In the genomic region with DNA sequence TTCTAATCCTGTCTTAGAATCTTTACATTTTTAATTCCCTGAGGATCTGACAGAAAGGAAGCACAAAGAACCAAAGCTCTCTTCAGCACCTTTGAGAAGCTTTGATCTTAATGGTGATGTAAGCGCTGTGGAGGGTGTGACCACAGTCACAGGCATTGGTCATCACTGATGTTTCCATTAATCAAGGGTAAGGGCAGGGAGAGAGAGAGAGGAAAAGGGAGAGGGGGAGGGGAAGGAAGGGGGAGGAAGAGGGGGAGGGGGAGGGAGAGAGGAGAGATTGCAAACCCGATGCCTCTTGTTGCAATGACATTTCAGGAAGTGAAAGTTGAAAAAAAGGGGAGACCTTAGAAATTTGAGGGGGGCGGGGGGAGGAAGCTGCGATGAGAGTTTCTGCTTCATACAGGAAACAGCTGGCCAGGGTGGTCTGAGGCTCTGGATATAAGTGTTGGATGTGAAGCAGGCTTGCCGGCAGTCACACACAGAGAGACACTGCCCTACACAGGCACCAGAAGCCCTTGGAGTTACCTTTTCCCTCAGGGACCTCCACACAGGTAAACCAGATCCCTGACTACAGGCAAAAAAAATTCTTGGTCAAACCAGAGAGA, we compare ENCODE assay signal across 12 mouse cellular contexts. TPM values are rescaled to one million over a fixed set of nuclear protein-coding genes. Genes with fewer than 3 reads are reported as not detected.
DNase-seq lines count a peak whose midpoint lies in the region; ATAC-seq and TF ChIP-seq lines count a peak whose summit lies in the region.
"Had no signal": no experiment of that assay in that cellular context is flagged by ENCODE, and none has a peak within 500 bp of the region (broad histone marks: within the 10 kb centered on the region; RNA-seq: fewer than 3 reads in every experiment).

No protein-coding gene starts in this region.

- no peak overlapping the region for H3K27ac ChIP-seq in kidney, embryonic 16.5 days (ENCODE audit: low read length)
- peak overlapping the region; percentile 10 for H3K27ac ChIP-seq in bone marrow, adult 2 months (ENCODE audit: control insufficient read depth, insufficient read depth, low read depth, low read length, poor library complexity)
- no peak overlapping the region for H3K27ac ChIP-seq in liver, embryonic 11.5 days (ENCODE audit: low read depth, low read length)
- H3K27ac ChIP-seq: gastrocnemius, adult 2 months; hindbrain, embryonic 12.5 days had no signal

- TF ChIP-seq POLR2A in bone marrow, adult 2 months (IDR thresholded peaks at IDR 0.05; ENCODE audit: borderline replicate concordance, control insufficient read depth, low read depth, low read length), result no peak

- TF ChIP-seq CTCF in bone marrow, adult 2 months (IDR thresholded peaks at IDR 0.05; ENCODE audit: control insufficient read depth, insufficient read depth, low read length), result no peak

- H3K36me3 ChIP-seq in kidney, embryonic 16.5 days (ENCODE audit: insufficient read depth, low read length), result no peaks in the 10 kb centered on the region
- H3K36me3 ChIP-seq in liver, embryonic 11.5 days (ENCODE audit: control insufficient read depth, insufficient read depth, low read length), result no peaks in the 10 kb centered on the region
- H3K36me3 ChIP-seq: hindbrain, embryonic 12.5 days had no signal

- no peak overlapping the region for H3K9ac ChIP-seq in kidney, embryonic 16.5 days (replicated peaks; ENCODE audit: low read length)
- H3K9ac ChIP-seq in liver, embryonic 11.5 days (ENCODE audit: low read depth, low read length), result no peak overlapping the region
- H3K9ac ChIP-seq: hindbrain, embryonic 12.5 days had no signal

- no peak for DNase-seq in kidney, adult 18-20 months
- peak; percentile 53 for DNase-seq in liver, embryonic 11.5 days (ENCODE audit: low spot score)
- DNase-seq in thymus, adult 18-20 months, result peak; percentile 31 to 47
- DNase-seq in ovary, postnatal 36 days (ENCODE audit: low spot score), result no peak
- DNase-seq in adipocyte (ENCODE audit: low spot score), result no peak
- DNase-seq: gastrocnemius, adult 2 months; retina, postnatal 1 day had no signal

- no peak overlapping the region for H3K4me3 ChIP-seq in kidney, embryonic 16.5 days (ENCODE audit: low read length)
- H3K4me3 ChIP-seq in bone marrow, adult 2 months (replicated peaks; ENCODE audit: control insufficient read depth, low read depth, low read length), result no peak overlapping the region
- H3K4me3 ChIP-seq in liver, embryonic 11.5 days (ENCODE audit: low read depth, low read length), result no peak overlapping the region
- H3K4me3 ChIP-seq: gastrocnemius, adult 2 months; hindbrain, embryonic 12.5 days had no signal

- 27% methylated on average over 5 of the region's 5 CpGs for WGBS in kidney, embryonic 16.5 days
- WGBS in bone marrow, adult 2 months, result 4% methylated on average over 5 of the region's 5 CpGs
- WGBS in liver, embryonic 11.5 days, result 23% methylated on average over 5 of the region's 5 CpGs

- 0 out of 2 replicates have a peak, but pooled peaks have one; percentile 50 for ATAC-seq in kidney, embryonic 16.5 days (ENCODE audit: low FRiP score, low TSS enrichment)
- no peak for ATAC-seq in liver, embryonic 11.5 days (replicated peaks; ENCODE audit: low FRiP score)
- ATAC-seq in CD4-positive, CD25-positive, alpha-beta regulatory T cell, adult 4 months, result no peak
- ATAC-seq: midbrain, embryonic 16.5 days had no signal

- H3K4me2 ChIP-seq in kidney, embryonic 16.5 days (replicated peaks; ENCODE audit: low read depth, low read length), result no peak overlapping the region
- H3K4me2 ChIP-seq in liver, embryonic 11.5 days, result peak overlapping the region; percentile 53; the same call in 1 of the 2 replicates
- H3K4me2 ChIP-seq: hindbrain, embryonic 12.5 days had no signal

- peaks cover 7% of the 10 kb centered on the region; the same call in 1 of the 2 replicates for H3K4me1 ChIP-seq in kidney, embryonic 16.5 days (ENCODE audit: insufficient read depth, low read length)
- peaks cover 9% of the 10 kb centered on the region for H3K4me1 ChIP-seq in bone marrow, adult 2 months (ENCODE audit: control insufficient read depth, insufficient read depth, low read length)
- H3K4me1 ChIP-seq in liver, embryonic 11.5 days (replicated peaks; ENCODE audit: control insufficient read depth, insufficient read depth, low read length), result peaks cover 32% of the 10 kb centered on the region
- H3K4me1 ChIP-seq: hindbrain, embryonic 12.5 days had no signal

- no peaks in the 10 kb centered on the region for H3K9me3 ChIP-seq in kidney, embryonic 16.5 days (ENCODE audit: low read length)
- H3K9me3 ChIP-seq in liver, embryonic 11.5 days (ENCODE audit: control insufficient read depth, low read length), result no peaks in the 10 kb centered on the region
- H3K9me3 ChIP-seq: hindbrain, embryonic 12.5 days had no signal

- no peaks in the 10 kb centered on the region for H3K27me3 ChIP-seq in kidney, embryonic 16.5 days (ENCODE audit: insufficient read depth, low read length)
- H3K27me3 ChIP-seq in liver, embryonic 11.5 days (replicated peaks; ENCODE audit: control insufficient read depth, insufficient read depth, low read length), result no peaks in the 10 kb centered on the region
- H3K27me3 ChIP-seq: hindbrain, embryonic 12.5 days had no signal

RNA-seq across cellular contexts. Expression of a gene that starts 31.5 kb away (rescaled TPM):
- 11.0 TPM in 2 replicates for polyA plus RNA-seq in kidney, embryonic 16.5 days (2015; fragmentation: Nextera tagmentation; extraction: Ambion mirVana)
- polyA plus RNA-seq in bone marrow, adult 2 months (2011; ENCODE audit: insufficient read depth, insufficient read length, low replicate concordance, missing spikeins), result 3.9 and 14.0 TPM in 2 replicates
- 29.1 and 33.6 TPM in 2 replicates for polyA plus RNA-seq in liver, embryonic 11.5 days (2014; fragmentation: Nextera tagmentation; extraction: Ambion mirVana)
- polyA plus RNA-seq in CD4-positive, CD25-positive, alpha-beta regulatory T cell, adult 4 months (2017; shearing (Covaris generic)), result under 1 TPM; 0.08 to 0.47 TPM

Comparison
In these comparisons a context has a peak if more than half of its experiments do, and no peak if none do; other contexts are left out.
1. DNase-seq: peak in liver, embryonic 11.5 days (single experiment) and thymus, adult 18-20 months (2 of 2); none in kidney, adult 18-20 months (single experiment), ovary, postnatal 36 days (single experiment) and adipocyte (single experiment).